Mouse (Mus musculus) thymus, adult 2 months (tissue): ENCODE measurements around the gene Ak5. TPM values are rescaled to one million over a fixed set of nuclear protein-coding genes. Genes with fewer than 3 reads are reported as not detected.
"Not testable (repeated sequence)": the region's sequence is repeated elsewhere in the genome, so short reads cannot be mapped to it uniquely, and the experiment has no call there.

ENCODE experiments used
- DNase-seq: peaks from one replicate; pipeline ENCODE4 v3.0.0; 2021
- H3K27ac ChIP-seq: fragments of 200-500 bp; 2 replicates; pipeline ENCODE4 v1.5.1; 2012; ENCODE audit warnings: low read length, control low read depth; ENCODE audit not compliant: control insufficient read depth, insufficient read depth
- H3K27me3 ChIP-seq: fragments of 200-500 bp; 2 replicates; pipeline ENCODE4 v1.6.1; 2012; ENCODE audit warnings: mild to moderate bottlenecking, low read length, moderate library complexity, mixed read lengths; ENCODE audit not compliant: control insufficient read depth, insufficient read depth
- H3K36me3 ChIP-seq: fragments of 200-500 bp; 2 replicates; pipeline ENCODE4 v1.6.1; 2012; ENCODE audit warnings: mild to moderate bottlenecking, low read length, moderate library complexity; ENCODE audit not compliant: control insufficient read depth, insufficient read depth
- H3K4me1 ChIP-seq: fragments of 200-500 bp; replicated peaks from 2 replicates; pipeline ENCODE4 v1.6.1; 2012; ENCODE audit warnings: low read length; ENCODE audit not compliant: control insufficient read depth, insufficient read depth
- H3K4me3 ChIP-seq: fragments of 200-500 bp; 2 replicates; pipeline ENCODE4 v1.5.1; 2012; ENCODE audit warnings: mild to moderate bottlenecking, low read length, control low read depth, moderate library complexity; ENCODE audit not compliant: control insufficient read depth, insufficient read depth
- CTCF ChIP-seq: fragments of 200-500 bp; IDR thresholded peaks from 2 replicates; pipeline ENCODE4 v1.5.1; 2012; ENCODE audit warnings: mild to moderate bottlenecking, control low read depth, low read length, moderate library complexity, borderline replicate concordance; ENCODE audit not compliant: control insufficient read depth, poor library complexity, insufficient read depth; ENCODE audit errors: extremely low read depth
- POLR2A ChIP-seq: fragments of 200-500 bp; IDR thresholded peaks from 2 replicates; pipeline ENCODE4 v1.6.1; 2012; ENCODE audit warnings: mild to moderate bottlenecking, low read length, control low read depth, moderate library complexity; ENCODE audit not compliant: control insufficient read depth, poor library complexity, insufficient read depth; ENCODE audit errors: extremely low read depth
- WGBS: fragments of 180-500 bp; shearing (Covaris S2); methylation state at CpG from one replicate; pipeline ENCODE4 v1.1.7; 2018; 5-methylcytosine and 5-hydroxymethylcytosine counted together
- polyA plus RNA-seq: library from polyadenylated mRNA; depleted of rRNA; stranded (reverse); fragments of >200 nt; gene quantifications from 2 replicates; pipeline ENCODE4 v1.2.3, GENCODE M21; 2012

Gene Ak5
- polyA plus RNA-seq, 1 experiment, result 0.61 TPM

GRCm38 (mm10) chr3:152705826-152706225 is 37.7 kb upstream of the Ak5 start:
- Histone ChIP-seq H3K27me3 (no peaks in the 10 kb centered on the region), H3K4me3 (no peak overlapping the region), H3K27ac (no peak overlapping the region), H3K4me1 (no peaks in the 10 kb centered on the region), H3K36me3 (no peaks in the 10 kb centered on the region)
- DNase-seq, result no peak
- 80% methylated on average over 5 of the region's 5 CpGs for WGBS
- TF ChIP-seq POLR2A (no peak), CTCF (no peak)

GRCm38 (mm10) chr3:152702274-152702843 is 34.2 kb upstream of the Ak5 start:
- H3K36me3 ChIP-seq, result no peaks in the 10 kb centered on the region
- H3K27ac ChIP-seq, result no peak overlapping the region
- WGBS, result 62% methylated on average over 8 of the region's 8 CpGs
- TF ChIP-seq CTCF (no peak), POLR2A (no peak)
- no peak overlapping the region for H3K4me3 ChIP-seq
- H3K27me3 ChIP-seq, result no peaks in the 10 kb centered on the region
- H3K4me1 ChIP-seq, result no peaks in the 10 kb centered on the region
- DNase-seq, result no peak

- H3K4me3 ChIP-seq, H3K36me3 ChIP-seq, H3K4me1 ChIP-seq, H3K27me3 ChIP-seq, H3K27ac ChIP-seq, DNase-seq: not testable (repeated sequence)
- 94% methylated on average over 8 of the region's 8 CpGs for WGBS
Observed at GRCm38 (mm10) chr3:152701536-152701935, 33.4 kb upstream of the Ak5 start.

- 69% methylated on average over 8 of the region's 8 CpGs for WGBS
- TF ChIP-seq POLR2A (no peak), CTCF (no peak)
- Histone ChIP-seq H3K4me1 (no peaks in the 10 kb centered on the region), H3K36me3 (no peaks in the 10 kb centered on the region), H3K27me3 (no peaks in the 10 kb centered on the region), H3K4me3 (no peak overlapping the region), H3K27ac (no peak overlapping the region)
- DNase-seq, result no peak
Observed at GRCm38 (mm10) chr3:152699261-152699660, 31.1 kb upstream of the Ak5 start.

GRCm38 (mm10) chr3:152698017-152698416 is 29.9 kb upstream of the Ak5 start:
- H3K36me3 ChIP-seq, result no peaks in the 10 kb centered on the region
- no peak for DNase-seq
- WGBS, result 83% methylated on average over 5 of the region's 5 CpGs
- H3K4me3 ChIP-seq, result no peak overlapping the region
- TF ChIP-seq CTCF (no peak), POLR2A (no peak)
- no peaks in the 10 kb centered on the region for H3K4me1 ChIP-seq
- no peaks in the 10 kb centered on the region for H3K27me3 ChIP-seq
- H3K27ac ChIP-seq, result no peak overlapping the region

GRCm38 (mm10) chr3:152694950-152695349 is 26.8 kb upstream of the Ak5 start:
- no peak for TF ChIP-seq POLR2A
- TF ChIP-seq CTCF, result no peak
- Histone ChIP-seq H3K4me3 (no peak overlapping the region), H3K27me3 (no peaks in the 10 kb centered on the region), H3K27ac (no peak overlapping the region), H3K36me3 (no peaks in the 10 kb centered on the region), H3K4me1 (no peaks in the 10 kb centered on the region)
- no peak for DNase-seq
- WGBS, result 96% methylated on average over 3 of the region's 3 CpGs

- no peak for TF ChIP-seq POLR2A
- TF ChIP-seq CTCF, result no peak
- Histone ChIP-seq H3K27ac (no peak overlapping the region), H3K27me3 (no peaks in the 10 kb centered on the region), H3K4me3 (no peak overlapping the region), H3K36me3 (no peaks in the 10 kb centered on the region), H3K4me1 (no peaks in the 10 kb centered on the region)
- DNase-seq, result no peak
- 95% methylated on average over 9 of the region's 9 CpGs for WGBS
Observed at GRCm38 (mm10) chr3:152689105-152689504, 20.9 kb upstream of the Ak5 start.
